ENCODE assay signal across 8 mouse cellular contexts in the genomic region with DNA sequence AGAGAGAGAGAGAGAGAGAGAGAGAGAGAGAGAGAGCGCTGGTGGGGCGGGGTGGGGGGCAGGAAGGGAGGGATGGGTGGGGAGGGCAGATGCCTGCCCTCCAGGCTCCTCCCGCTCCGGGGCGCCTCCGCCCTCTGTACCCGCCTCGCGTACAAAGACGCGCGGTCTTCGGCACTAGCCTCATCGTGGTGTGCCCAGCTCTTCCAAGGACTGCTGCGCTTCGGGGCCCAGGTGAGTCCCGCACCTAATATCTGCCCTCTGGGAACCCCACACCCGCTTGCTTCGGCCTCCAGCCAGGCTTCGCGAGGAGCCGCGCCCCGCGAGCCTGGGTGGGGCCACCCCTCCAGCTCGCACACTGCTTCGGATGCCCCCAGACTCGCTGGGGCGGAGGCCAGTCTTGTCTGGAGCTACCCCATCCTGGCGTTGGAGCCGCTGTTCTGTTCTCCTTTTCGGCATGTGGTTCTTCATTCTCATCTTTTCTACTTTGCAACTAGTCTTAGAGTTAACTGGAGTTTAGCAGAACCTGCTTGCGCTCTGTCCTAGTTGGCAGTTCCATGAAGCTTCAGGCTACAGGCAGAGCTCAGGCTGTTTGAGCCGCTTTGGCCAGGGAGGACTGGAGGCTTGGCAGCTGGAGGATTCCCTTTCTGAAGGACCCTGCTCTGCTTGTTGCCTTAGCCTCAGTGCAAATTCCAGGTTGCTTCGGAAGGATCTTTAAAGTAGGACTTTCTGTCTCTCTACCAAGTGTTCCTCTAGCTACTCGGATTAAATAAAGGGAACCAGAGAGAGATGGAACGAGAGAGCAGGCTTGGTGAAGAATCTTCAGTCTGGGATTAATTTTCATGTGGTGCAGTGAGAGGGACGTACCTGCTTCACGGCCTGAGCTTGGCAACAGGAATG. TPM values are rescaled to one million over a fixed set of nuclear protein-coding genes. Genes with fewer than 3 reads are reported as not detected.
DNase-seq lines count a peak whose midpoint lies in the region; ATAC-seq and TF ChIP-seq lines count a peak whose summit lies in the region.

A gene (plus strand): TSS at position 100 of the 897 bp plus-strand sequence.

- no peaks in the 10 kb centered on the region for H3K36me3 ChIP-seq in embryonic facial prominence, embryonic 12.5 days
- no peaks in the 10 kb centered on the region for H3K36me3 ChIP-seq in heart, embryonic 10.5 days
- no peaks in the 10 kb centered on the region for H3K36me3 ChIP-seq in liver, embryonic 13.5 days
- peaks cover 20% of the 10 kb centered on the region for H3K36me3 ChIP-seq in myocyte (ENCODE audit: control insufficient read depth, insufficient read depth)
- no peaks in the 10 kb centered on the region for H3K36me3 ChIP-seq in stomach, embryonic 16.5 days (ENCODE audit: control insufficient read depth, insufficient read depth, low read length)

- peak within 1 kb of the TSS; percentile 65 for H3K4me2 ChIP-seq in embryonic facial prominence, embryonic 12.5 days (replicated peaks)
- H3K4me2 ChIP-seq in liver, embryonic 13.5 days, result peak within 1 kb of the TSS; percentile 79
- peak within 1 kb of the TSS; percentile 99 for H3K4me2 ChIP-seq in myocyte (ENCODE audit: low read depth)
- peak within 1 kb of the TSS; percentile 59 for H3K4me2 ChIP-seq in stomach, embryonic 16.5 days (ENCODE audit: low read depth, low read length)

- DNase-seq in urinary bladder, adult 18-20 months (ENCODE audit: low spot score in 2 of 2), result peak; percentile 64 to 76
- no peak for DNase-seq in urinary bladder, postnatal 10 days (ENCODE audit: low spot score)
- peak; percentile 87 for DNase-seq in heart, embryonic 10.5 days (ENCODE audit: low spot score)
- DNase-seq in kidney, adult 9 months, result peak; percentile 76
- peak; percentile 34 for DNase-seq in liver, embryonic 13.5 days

- H3K4me3 ChIP-seq in embryonic facial prominence, embryonic 12.5 days, result peak within 1 kb of the TSS; percentile 57
- H3K4me3 ChIP-seq in heart, embryonic 10.5 days, result peak within 1 kb of the TSS; percentile 72
- peak within 1 kb of the TSS; percentile 63 for H3K4me3 ChIP-seq in liver, embryonic 13.5 days (replicated peaks)
- peak within 1 kb of the TSS; percentile 88 for H3K4me3 ChIP-seq in myocyte
- peak within 1 kb of the TSS; percentile 69 for H3K4me3 ChIP-seq in stomach, embryonic 16.5 days (replicated peaks; ENCODE audit: low read length)

- H3ac ChIP-seq in myocyte (ENCODE audit: control insufficient read depth, insufficient read length), result peak within 1 kb of the TSS; percentile 48

- H3K9ac ChIP-seq in embryonic facial prominence, embryonic 12.5 days, result peak within 1 kb of the TSS; percentile 58
- peak within 1 kb of the TSS; percentile 66 for H3K9ac ChIP-seq in liver, embryonic 13.5 days
- peak within 1 kb of the TSS; percentile 83 for H3K9ac ChIP-seq in stomach, embryonic 16.5 days (ENCODE audit: low read length)

- H3K79me2 ChIP-seq in myocyte (ENCODE audit: control insufficient read depth, insufficient read depth), result peaks cover 43% of the 10 kb centered on the region

- peak within 1 kb of the TSS; percentile 79 for H3K27ac ChIP-seq in embryonic facial prominence, embryonic 12.5 days
- H3K27ac ChIP-seq in heart, embryonic 10.5 days, result peak within 1 kb of the TSS; percentile 89
- peak within 1 kb of the TSS; percentile 64 for H3K27ac ChIP-seq in liver, embryonic 13.5 days
- H3K27ac ChIP-seq in stomach, embryonic 16.5 days (ENCODE audit: low read length), result peak within 1 kb of the TSS; percentile 95

- TF ChIP-seq POLR2A in myocyte (IDR thresholded peaks at IDR 0.05; ENCODE audit: insufficient read length, low read depth), result peak; percentile 97

- under 1% methylated on average over 36 of the region's 39 CpGs for WGBS in embryonic facial prominence, embryonic 12.5 days
- 1% methylated on average over 37 of the region's 39 CpGs for WGBS in heart, embryonic 10.5 days
- under 1% methylated on average over 37 of the region's 39 CpGs for WGBS in liver, embryonic 13.5 days (ENCODE audit: insufficient replicate concordance)
- 1% methylated on average over 33 of the region's 39 CpGs for WGBS in stomach, embryonic 16.5 days

- peaks cover 28% of the 10 kb centered on the region for H3K4me1 ChIP-seq in embryonic facial prominence, embryonic 12.5 days
- H3K4me1 ChIP-seq in heart, embryonic 10.5 days, result peaks cover 18% of the 10 kb centered on the region; the same call in 1 of the 2 replicates
- H3K4me1 ChIP-seq in liver, embryonic 13.5 days (replicated peaks), result peaks cover 30% of the 10 kb centered on the region
- H3K4me1 ChIP-seq in stomach, embryonic 16.5 days (ENCODE audit: control insufficient read depth, insufficient read depth, low read length), result peaks cover 21% of the 10 kb centered on the region

- H3K27me3 ChIP-seq in embryonic facial prominence, embryonic 12.5 days, result no peaks in the 10 kb centered on the region
- H3K27me3 ChIP-seq in heart, embryonic 10.5 days (ENCODE audit: insufficient read depth, poor library complexity, severe bottlenecking), result no peaks in the 10 kb centered on the region
- no peaks in the 10 kb centered on the region for H3K27me3 ChIP-seq in liver, embryonic 13.5 days
- no peaks in the 10 kb centered on the region for H3K27me3 ChIP-seq in myocyte (ENCODE audit: control insufficient read depth, insufficient read depth, insufficient read length)
- H3K27me3 ChIP-seq in stomach, embryonic 16.5 days (ENCODE audit: control insufficient read depth, insufficient read depth, low read length), result no peaks in the 10 kb centered on the region

- no peaks in the 10 kb centered on the region for H3K9me3 ChIP-seq in embryonic facial prominence, embryonic 12.5 days
- no peaks in the 10 kb centered on the region for H3K9me3 ChIP-seq in heart, embryonic 10.5 days
- no peaks in the 10 kb centered on the region for H3K9me3 ChIP-seq in liver, embryonic 13.5 days (replicated peaks)
- no peaks in the 10 kb centered on the region for H3K9me3 ChIP-seq in stomach, embryonic 16.5 days (replicated peaks; ENCODE audit: control insufficient read depth, low read length)

- ATAC-seq in embryonic facial prominence, embryonic 12.5 days (ENCODE audit: insufficient number of reproducible peaks, insufficient read depth, low FRiP score, low TSS enrichment), result peak; percentile 74
- peak; percentile 88 for ATAC-seq in liver, embryonic 13.5 days (ENCODE audit: low read depth)
- peak; percentile 87 for ATAC-seq in stomach, embryonic 16.5 days (ENCODE audit: insufficient read depth, low FRiP score)

TF ChIP-seq in myocyte, 11 proteins besides CTCF, POLR2A, EP300 and RAD21:
- TF ChIP-seq POLR2AphosphoS2 (IDR thresholded peaks at IDR 0.05; ENCODE audit: insufficient read length, low read depth) (peak; percentile 95), MYOG (IDR thresholded peaks at IDR 0.05; ENCODE audit: control insufficient read depth in 1 of 3, insufficient read depth in 1 of 3, insufficient read length in 2 of 3, low read depth in 2 of 3) (peak in 1 of 3 experiments; percentile 39), SRF (IDR thresholded peaks at IDR 0.05; ENCODE audit: control insufficient read depth, insufficient read length, low read depth) (no peak), MYOD1 (IDR thresholded peaks at IDR 0.05; ENCODE audit: control insufficient read depth in 1 of 3, insufficient read length in 2 of 3, low read depth in 2 of 3) (no peak), CEBPB (IDR thresholded peaks at IDR 0.05; ENCODE audit: insufficient read depth, poor library complexity, severe bottlenecking) (no peak), TCF12 (IDR thresholded peaks at IDR 0.05; ENCODE audit: insufficient read depth, poor library complexity, severe bottlenecking) (no peak)

RNA-seq across cellular contexts. Expression of the gene that starts here (rescaled TPM):
- polyA plus RNA-seq in embryonic facial prominence, embryonic 12.5 days (2016; fragmentation: Nextera tagmentation; extraction: Ambion mirVana), result 379 and 392 TPM in 2 replicates
- 192 and 203 TPM in 2 replicates for polyA plus RNA-seq in heart, embryonic 10.5 days (2016; fragmentation: Nextera tagmentation; extraction: Ambion mirVana)
- 69.5 and 71.2 TPM in 2 replicates for polyA plus RNA-seq in liver, embryonic 13.5 days (2015; fragmentation: Nextera tagmentation; extraction: Ambion mirVana)
- 788 TPM for polyA plus RNA-seq in myocyte (2012; fragmentation: generic; extraction: Trizol)
- polyA plus RNA-seq in stomach, embryonic 16.5 days (2015; fragmentation: Nextera tagmentation; extraction: Ambion mirVana), result 575 and 603 TPM in 2 replicates
